In the genomic region with DNA sequence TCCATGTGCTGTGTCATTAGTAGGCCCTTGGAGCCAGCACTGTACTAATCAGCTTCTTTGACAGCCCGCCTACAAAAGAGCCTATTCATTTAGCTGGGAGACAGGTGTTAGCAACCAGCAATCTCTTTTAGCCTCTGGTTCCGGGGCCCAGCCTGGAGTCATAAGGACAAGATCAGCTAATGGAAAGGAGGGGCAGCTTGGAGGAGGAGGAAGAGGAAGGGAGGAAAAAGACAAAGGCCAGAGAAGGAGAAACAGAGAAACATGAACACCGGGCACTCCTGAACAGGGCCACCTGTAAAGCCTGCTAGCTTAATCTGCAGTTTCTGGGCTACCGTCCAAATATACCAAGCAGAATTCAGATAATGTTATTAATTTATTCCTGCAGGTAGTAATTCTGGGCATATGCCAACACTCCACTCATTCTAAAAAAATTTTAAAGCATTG, we compare ENCODE assay signal across 10 mouse cellular contexts. TPM values are rescaled to one million over a fixed set of nuclear protein-coding genes. Genes with fewer than 3 reads are reported as not detected.
DNase-seq lines count a peak whose midpoint lies in the region; ATAC-seq and TF ChIP-seq lines count a peak whose summit lies in the region.
"Had no signal": no experiment of that assay in that cellular context is flagged by ENCODE, and none has a peak within 500 bp of the region (broad histone marks: within the 10 kb centered on the region; RNA-seq: fewer than 3 reads in every experiment).

No protein-coding gene starts in this region.

- ATAC-seq in hindbrain, embryonic 13.5 days (ENCODE audit: low FRiP score) = no peak
- no peak for ATAC-seq in hindbrain, embryonic 12.5 days (ENCODE audit: low FRiP score)
- ATAC-seq in forebrain, embryonic 16.5 days = peak; percentile 79
- peak; percentile 51 for ATAC-seq in liver, embryonic 15.5 days (ENCODE audit: insufficient read depth)
- ATAC-seq: midbrain, embryonic 16.5 days had no signal

- 39% methylated on average over 4 of the region's 4 CpGs for WGBS in hindbrain, embryonic 13.5 days
- WGBS in hindbrain, embryonic 12.5 days = 55% methylated on average over 4 of the region's 4 CpGs
- WGBS in bone marrow, adult 2 months = 44% methylated on average over 4 of the region's 4 CpGs
- 8% methylated on average over 4 of the region's 4 CpGs for WGBS in forebrain, embryonic 16.5 days
- 38% methylated on average over 4 of the region's 4 CpGs for WGBS in liver, embryonic 15.5 days (ENCODE audit: insufficient replicate concordance)
- 60% methylated on average over 4 of the region's 4 CpGs for WGBS in heart, adult 2 months

- no peak for TF ChIP-seq POLR2A in bone marrow, adult 2 months (IDR thresholded peaks at IDR 0.05; ENCODE audit: borderline replicate concordance, control insufficient read depth, low read depth, low read length)
- TF ChIP-seq POLR2A in heart, adult 2 months (IDR thresholded peaks at IDR 0.05; ENCODE audit: insufficient read depth, low read depth, low read length) = no peak

- no peak overlapping the region for H3K4me3 ChIP-seq in hindbrain, embryonic 13.5 days
- H3K4me3 ChIP-seq in hindbrain, embryonic 12.5 days = no peak overlapping the region
- H3K4me3 ChIP-seq in bone marrow, adult 2 months (replicated peaks; ENCODE audit: control insufficient read depth, low read depth, low read length) = no peak overlapping the region
- H3K4me3 ChIP-seq in forebrain, embryonic 16.5 days (replicated peaks; ENCODE audit: low read length) = no peak overlapping the region
- no peak overlapping the region for H3K4me3 ChIP-seq in liver, embryonic 15.5 days (replicated peaks)
- H3K4me3 ChIP-seq in heart, adult 2 months = no peak overlapping the region

- TF ChIP-seq CTCF in bone marrow, adult 2 months (IDR thresholded peaks at IDR 0.05; ENCODE audit: control insufficient read depth, insufficient read depth, low read length) = no peak
- TF ChIP-seq CTCF in heart, adult 2 months (IDR thresholded peaks at IDR 0.05) = no peak

- H3K27ac ChIP-seq in hindbrain, embryonic 13.5 days = 0 out of 2 replicates have a peak overlapping the region, but pooled peaks have one; percentile 48
- no peak overlapping the region for H3K27ac ChIP-seq in hindbrain, embryonic 12.5 days
- 0 out of 2 replicates have a peak overlapping the region, but pooled peaks have one; percentile 19 for H3K27ac ChIP-seq in bone marrow, adult 2 months (ENCODE audit: control insufficient read depth, insufficient read depth, low read depth, low read length, poor library complexity)
- peak overlapping the region; percentile 72 for H3K27ac ChIP-seq in forebrain, embryonic 16.5 days (ENCODE audit: low read length)
- peak overlapping the region; percentile 78 for H3K27ac ChIP-seq in liver, embryonic 15.5 days (replicated peaks)
- H3K27ac ChIP-seq in heart, adult 2 months = no peak overlapping the region

- TF ChIP-seq EP300 in heart, adult 2 months (IDR thresholded peaks at IDR 0.05; ENCODE audit: insufficient read depth, low read depth, low read length) = no peak

- H3K9me3 ChIP-seq in hindbrain, embryonic 13.5 days = no peaks in the 10 kb centered on the region
- H3K9me3 ChIP-seq in hindbrain, embryonic 12.5 days (replicated peaks) = no peaks in the 10 kb centered on the region
- H3K9me3 ChIP-seq in forebrain, embryonic 16.5 days (ENCODE audit: control insufficient read depth, low read length) = no peaks in the 10 kb centered on the region
- H3K9me3 ChIP-seq in liver, embryonic 15.5 days (replicated peaks) = no peaks in the 10 kb centered on the region

- DNase-seq in B cell, adult 2 months = no peak
- no peak for DNase-seq in heart, adult 2 months
- no peak for DNase-seq in testis, postnatal 14 days (ENCODE audit: low spot score)
- DNase-seq: kidney, postnatal 4 days had no signal

- no peaks in the 10 kb centered on the region for H3K27me3 ChIP-seq in hindbrain, embryonic 13.5 days
- no peaks in the 10 kb centered on the region for H3K27me3 ChIP-seq in hindbrain, embryonic 12.5 days
- no peaks in the 10 kb centered on the region for H3K27me3 ChIP-seq in forebrain, embryonic 16.5 days (replicated peaks; ENCODE audit: control insufficient read depth, insufficient read depth, low read length)
- H3K27me3 ChIP-seq in liver, embryonic 15.5 days = no peaks in the 10 kb centered on the region
- no peaks in the 10 kb centered on the region for H3K27me3 ChIP-seq in heart, adult 2 months (ENCODE audit: control insufficient read depth, insufficient read depth, low read length)

- intact Hi-C loops in heart, adult 2 months (cut with DNase I) = no loop called here

- no peak overlapping the region for H3K9ac ChIP-seq in hindbrain, embryonic 13.5 days
- no peak overlapping the region for H3K9ac ChIP-seq in hindbrain, embryonic 12.5 days
- no peak overlapping the region for H3K9ac ChIP-seq in forebrain, embryonic 16.5 days (replicated peaks; ENCODE audit: low read depth, low read length)
- no peak overlapping the region for H3K9ac ChIP-seq in liver, embryonic 15.5 days
- H3K9ac ChIP-seq in heart, adult 2 months (ENCODE audit: low read depth, low read length) = no peak overlapping the region

- H3K36me3 ChIP-seq in hindbrain, embryonic 13.5 days = no peaks in the 10 kb centered on the region
- H3K36me3 ChIP-seq in hindbrain, embryonic 12.5 days = no peaks in the 10 kb centered on the region
- H3K36me3 ChIP-seq in forebrain, embryonic 16.5 days (ENCODE audit: control insufficient read depth, insufficient read depth) = no peaks in the 10 kb centered on the region
- H3K36me3 ChIP-seq in liver, embryonic 15.5 days (replicated peaks) = peaks cover 12% of the 10 kb centered on the region
- H3K36me3 ChIP-seq in heart, adult 2 months (ENCODE audit: control insufficient read depth, insufficient read depth, low read length) = no peaks in the 10 kb centered on the region

- H3K79me2 ChIP-seq in heart, adult 2 months (replicated peaks; ENCODE audit: control insufficient read depth, insufficient read depth, low read length) = 0 out of 2 replicates have a peak, but pooled peaks cover 1% of the 10 kb centered on the region

- H3K4me2 ChIP-seq in hindbrain, embryonic 13.5 days = no peak overlapping the region
- H3K4me2 ChIP-seq in hindbrain, embryonic 12.5 days (replicated peaks) = no peak overlapping the region
- no peak overlapping the region for H3K4me2 ChIP-seq in forebrain, embryonic 16.5 days (ENCODE audit: low read length)
- peak overlapping the region; percentile 11; the same call in 1 of the 2 replicates for H3K4me2 ChIP-seq in liver, embryonic 15.5 days

- H3K4me1 ChIP-seq in hindbrain, embryonic 13.5 days (replicated peaks) = peaks cover 21% of the 10 kb centered on the region
- H3K4me1 ChIP-seq in hindbrain, embryonic 12.5 days = peaks cover 15% of the 10 kb centered on the region
- peaks cover 7% of the 10 kb centered on the region for H3K4me1 ChIP-seq in bone marrow, adult 2 months (ENCODE audit: control insufficient read depth, insufficient read depth, low read length)
- H3K4me1 ChIP-seq in forebrain, embryonic 16.5 days (replicated peaks; ENCODE audit: control insufficient read depth, insufficient read depth, low read length) = peaks cover 28% of the 10 kb centered on the region
- peaks cover 78% of the 10 kb centered on the region for H3K4me1 ChIP-seq in liver, embryonic 15.5 days (replicated peaks)
- H3K4me1 ChIP-seq in heart, adult 2 months (ENCODE audit: control insufficient read depth, insufficient read depth, low read length) = peaks cover 2% of the 10 kb centered on the region

RNA-seq across cellular contexts. Expression of a gene that starts 7.5 kb away (rescaled TPM):
- 4.7 and 5.6 TPM in 2 replicates for polyA plus RNA-seq in hindbrain, embryonic 13.5 days (2015; fragmentation: Nextera tagmentation; extraction: Ambion mirVana)
- 8.9 and 9.6 TPM in 2 replicates for polyA plus RNA-seq in hindbrain, embryonic 12.5 days (2016; fragmentation: Nextera tagmentation; extraction: Ambion mirVana)
- polyA plus RNA-seq in bone marrow, adult 2 months (2011; ENCODE audit: insufficient read depth, insufficient read length, low replicate concordance, missing spikeins) = 21.5 and 23.8 TPM in 2 replicates
- polyA plus RNA-seq in forebrain, embryonic 16.5 days (2015; fragmentation: Nextera tagmentation; extraction: Ambion mirVana) = 8.8 and 9.3 TPM in 2 replicates
- polyA plus RNA-seq in liver, embryonic 15.5 days (2015; fragmentation: Nextera tagmentation; extraction: Ambion mirVana) = 24.5 and 26.0 TPM in 2 replicates
- 1 to 10 TPM; 4.0 to 4.3 TPM for total RNA-seq in heart, adult 2 months (2021)
- 4.6 and 5.9 TPM in 2 replicates for polyA plus RNA-seq in heart, adult 2 months (2012; rRNA removed)

RNA-seq across cellular contexts. Expression of a gene that starts 26.9 kb away (rescaled TPM):
- 12.3 and 13.4 TPM in 2 replicates for polyA plus RNA-seq in hindbrain, embryonic 13.5 days (2015; fragmentation: Nextera tagmentation; extraction: Ambion mirVana)
- polyA plus RNA-seq in hindbrain, embryonic 12.5 days (2016; fragmentation: Nextera tagmentation; extraction: Ambion mirVana) = 10.9 and 12.6 TPM in 2 replicates
- polyA plus RNA-seq in bone marrow, adult 2 months (2011; ENCODE audit: insufficient read depth, insufficient read length, low replicate concordance, missing spikeins) = 4.4 and 9.8 TPM in 2 replicates
- 13.5 and 15.2 TPM in 2 replicates for polyA plus RNA-seq in forebrain, embryonic 16.5 days (2015; fragmentation: Nextera tagmentation; extraction: Ambion mirVana)
- polyA plus RNA-seq in liver, embryonic 15.5 days (2015; fragmentation: Nextera tagmentation; extraction: Ambion mirVana) = 5.6 and 6.2 TPM in 2 replicates
- 1 to 10 TPM; 8.5 to 9.5 TPM for total RNA-seq in heart, adult 2 months (2021)
- polyA plus RNA-seq in heart, adult 2 months (2012; rRNA removed) = 8.6 and 10.1 TPM in 2 replicates

RNA-seq across cellular contexts. Expression of a gene that starts 28.4 kb away (rescaled TPM):
- 0.71 and 0.80 TPM in 2 replicates for polyA plus RNA-seq in hindbrain, embryonic 13.5 days (2015; fragmentation: Nextera tagmentation; extraction: Ambion mirVana)
- 0.65 and 0.68 TPM in 2 replicates for polyA plus RNA-seq in hindbrain, embryonic 12.5 days (2016; fragmentation: Nextera tagmentation; extraction: Ambion mirVana)
- not detected in 2 replicates for polyA plus RNA-seq in bone marrow, adult 2 months (2011; ENCODE audit: insufficient read depth, insufficient read length, low replicate concordance, missing spikeins)
- 0.43 and 1.1 TPM in 2 replicates for polyA plus RNA-seq in forebrain, embryonic 16.5 days (2015; fragmentation: Nextera tagmentation; extraction: Ambion mirVana)
- 0.07 and 0.18 TPM in 2 replicates for polyA plus RNA-seq in liver, embryonic 15.5 days (2015; fragmentation: Nextera tagmentation; extraction: Ambion mirVana)
- not detected for total RNA-seq in heart, adult 2 months (2021)
- 0.06 TPM in 1 of 2 replicates, not detected in the other for polyA plus RNA-seq in heart, adult 2 months (2012; rRNA removed)

RNA-seq across cellular contexts. Expression of a gene that starts 44.7 kb away (rescaled TPM):
- 27.3 and 35.3 TPM in 2 replicates for polyA plus RNA-seq in hindbrain, embryonic 13.5 days (2015; fragmentation: Nextera tagmentation; extraction: Ambion mirVana)
- polyA plus RNA-seq in hindbrain, embryonic 12.5 days (2016; fragmentation: Nextera tagmentation; extraction: Ambion mirVana) = 32.1 and 32.7 TPM in 2 replicates
- polyA plus RNA-seq in bone marrow, adult 2 months (2011; ENCODE audit: insufficient read depth, insufficient read length, low replicate concordance, missing spikeins) = 24.9 and 33.6 TPM in 2 replicates
- 33.3 and 39.7 TPM in 2 replicates for polyA plus RNA-seq in forebrain, embryonic 16.5 days (2015; fragmentation: Nextera tagmentation; extraction: Ambion mirVana)
- 12.4 and 13.6 TPM in 2 replicates for polyA plus RNA-seq in liver, embryonic 15.5 days (2015; fragmentation: Nextera tagmentation; extraction: Ambion mirVana)
- 10 to 100 TPM in 1 of 2 experiments, 1 to 10 TPM in 1; 8.4 to 11.4 TPM for total RNA-seq in heart, adult 2 months (2021)
- 17.7 and 24.0 TPM in 2 replicates for polyA plus RNA-seq in heart, adult 2 months (2012; rRNA removed)

RNA-seq across cellular contexts. Expression of a gene that starts 46.8 kb away (rescaled TPM):
- 1.2 and 1.3 TPM in 2 replicates for polyA plus RNA-seq in hindbrain, embryonic 13.5 days (2015; fragmentation: Nextera tagmentation; extraction: Ambion mirVana)
- 1.4 and 4.1 TPM in 2 replicates for polyA plus RNA-seq in hindbrain, embryonic 12.5 days (2016; fragmentation: Nextera tagmentation; extraction: Ambion mirVana)
- polyA plus RNA-seq in bone marrow, adult 2 months (2011; ENCODE audit: insufficient read depth, insufficient read length, low replicate concordance, missing spikeins) = 2.4 and 2.5 TPM in 2 replicates
- 0.96 and 1.6 TPM in 2 replicates for polyA plus RNA-seq in forebrain, embryonic 16.5 days (2015; fragmentation: Nextera tagmentation; extraction: Ambion mirVana)
- 1.7 TPM in 2 replicates for polyA plus RNA-seq in liver, embryonic 15.5 days (2015; fragmentation: Nextera tagmentation; extraction: Ambion mirVana)
- total RNA-seq in heart, adult 2 months (2021) = 100 to 1,000 TPM; 167 to 190 TPM
- 107 and 159 TPM in 2 replicates for polyA plus RNA-seq in heart, adult 2 months (2012; rRNA removed)

Comparison
In these comparisons a context has a peak if more than half of its experiments do, and no peak if none do; other contexts are left out.
1. H3K27ac ChIP-seq: peak in hindbrain, embryonic 13.5 days (single experiment), bone marrow, adult 2 months (single experiment), forebrain, embryonic 16.5 days (single experiment) and liver, embryonic 15.5 days (single experiment); none in hindbrain, embryonic 12.5 days (single experiment) and heart, adult 2 months (single experiment).
2. ATAC-seq: peak in forebrain, embryonic 16.5 days (single experiment) and liver, embryonic 15.5 days (single experiment); none in hindbrain, embryonic 13.5 days (single experiment) and hindbrain, embryonic 12.5 days (single experiment).